Mouse (Mus musculus) olfactory bulb, adult 2 months (tissue): Measurements from ENCODE around the gene Triap1. TPM values are rescaled to one million over a fixed set of nuclear protein-coding genes. Genes with fewer than 3 reads are reported as not detected.

Experiments
- H3K27ac ChIP-seq: fragments of 200-500 bp; 2 replicates; pipeline ENCODE4 v1.5.1; 2012; ENCODE audit warnings: low read depth, low read length; ENCODE audit not compliant: insufficient read depth
- H3K4me1 ChIP-seq: fragments of 200-500 bp; 2 replicates; pipeline ENCODE4 v1.6.1; 2012; ENCODE audit warnings: low read length; ENCODE audit not compliant: control insufficient read depth, insufficient read depth
- H3K4me3 ChIP-seq: fragments of 200-500 bp; 2 replicates; pipeline ENCODE4 v1.5.1; 2012; ENCODE audit warnings: mild to moderate bottlenecking, low read depth, low read length, moderate library complexity; ENCODE audit not compliant: insufficient read depth
- CTCF ChIP-seq: fragments of 200-500 bp; IDR thresholded peaks from 2 replicates; pipeline ENCODE4 v1.5.1; 2012; ENCODE audit warnings: low read depth, mild to moderate bottlenecking, low read length, moderate library complexity; ENCODE audit not compliant: insufficient read depth
- POLR2A ChIP-seq: fragments of 200-500 bp; IDR thresholded peaks from 2 replicates; pipeline ENCODE4 v1.6.1; 2012; ENCODE audit warnings: mild to moderate bottlenecking, low read depth, low read length, moderate library complexity; ENCODE audit not compliant: insufficient read depth
- WGBS: fragments of 180-500 bp; shearing (Covaris S2); methylation state at CpG from one replicate; pipeline ENCODE4 v1.1.7; 2018; 5-methylcytosine and 5-hydroxymethylcytosine counted together
- polyA plus RNA-seq: library from polyadenylated mRNA; stranded (reverse); fragments of >200 nt; gene quantifications from 2 replicates; pipeline ENCODE4 v1.2.4, GENCODE M21; 2012; ENCODE audit warnings: low replicate concordance; ENCODE audit not compliant: missing spikeins, insufficient read depth, insufficient read length

The Triap1 gene
- polyA plus RNA-seq, 1 experiment, result not detected

DNA sequence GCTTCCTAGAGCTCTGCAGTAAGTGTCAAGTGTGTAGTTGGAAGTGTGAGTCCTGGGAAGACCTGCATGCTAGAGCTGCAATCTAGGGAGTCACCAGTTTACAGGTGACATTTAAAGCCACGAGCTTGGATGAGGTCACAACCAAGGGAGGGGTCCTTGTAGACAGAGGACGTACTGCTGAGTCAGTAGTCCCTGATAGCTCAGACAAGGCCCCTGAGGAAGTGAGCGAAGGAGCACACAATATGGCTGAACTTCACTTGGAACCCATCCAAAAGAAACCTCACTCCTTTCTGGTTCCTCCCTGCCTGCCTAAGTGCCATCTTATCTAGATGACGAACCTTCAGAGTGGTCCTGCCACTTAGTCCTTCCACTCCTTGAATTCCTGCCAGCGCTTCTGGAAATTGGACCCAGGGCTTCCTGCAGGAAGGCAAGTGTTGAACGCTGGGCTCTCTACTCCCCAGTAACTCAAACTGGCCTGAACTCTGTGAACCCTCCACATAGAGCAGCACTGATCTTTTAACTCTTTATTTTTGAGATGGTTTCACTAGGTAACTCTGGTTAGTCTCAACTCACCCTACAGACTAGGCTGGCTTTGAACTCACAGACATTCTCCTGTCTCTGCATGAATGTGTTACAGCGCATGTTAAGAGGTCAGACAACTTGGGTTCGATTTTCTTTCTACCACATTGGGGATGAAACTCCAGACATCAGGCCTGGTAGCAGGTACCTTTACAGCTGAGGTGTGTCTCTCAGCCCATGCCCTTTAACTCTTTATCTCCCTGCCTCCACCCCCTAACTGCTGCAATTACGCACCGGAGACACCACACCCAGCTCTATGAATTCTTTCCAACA lies 28.0 kb upstream of the Triap1 start:
- H3K27ac ChIP-seq, result no peak overlapping the region
- TF ChIP-seq POLR2A, result no peak
- no peak for TF ChIP-seq CTCF
- no peak overlapping the region for H3K4me3 ChIP-seq
- H3K4me1 ChIP-seq, result peaks cover 15% of the 10 kb centered on the region
- WGBS, result 76% methylated on average over 10 of the region's 10 CpGs

DNA sequence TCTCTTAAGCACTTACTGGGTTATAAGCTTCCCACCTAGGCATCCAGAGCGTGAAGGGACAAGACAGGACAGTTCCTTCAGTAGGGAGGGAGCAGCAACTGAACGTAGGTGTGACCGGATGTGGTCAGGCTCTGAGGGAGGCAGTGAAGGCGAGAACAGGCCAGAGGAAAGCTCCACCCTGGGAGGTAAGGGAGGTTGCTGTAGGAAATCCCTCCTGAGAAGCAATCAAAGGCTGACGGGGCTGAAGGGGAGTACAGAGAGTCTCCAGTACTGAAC lies 27.4 kb upstream of the Triap1 start:
- TF ChIP-seq CTCF (no peak), POLR2A (no peak)

DNA sequence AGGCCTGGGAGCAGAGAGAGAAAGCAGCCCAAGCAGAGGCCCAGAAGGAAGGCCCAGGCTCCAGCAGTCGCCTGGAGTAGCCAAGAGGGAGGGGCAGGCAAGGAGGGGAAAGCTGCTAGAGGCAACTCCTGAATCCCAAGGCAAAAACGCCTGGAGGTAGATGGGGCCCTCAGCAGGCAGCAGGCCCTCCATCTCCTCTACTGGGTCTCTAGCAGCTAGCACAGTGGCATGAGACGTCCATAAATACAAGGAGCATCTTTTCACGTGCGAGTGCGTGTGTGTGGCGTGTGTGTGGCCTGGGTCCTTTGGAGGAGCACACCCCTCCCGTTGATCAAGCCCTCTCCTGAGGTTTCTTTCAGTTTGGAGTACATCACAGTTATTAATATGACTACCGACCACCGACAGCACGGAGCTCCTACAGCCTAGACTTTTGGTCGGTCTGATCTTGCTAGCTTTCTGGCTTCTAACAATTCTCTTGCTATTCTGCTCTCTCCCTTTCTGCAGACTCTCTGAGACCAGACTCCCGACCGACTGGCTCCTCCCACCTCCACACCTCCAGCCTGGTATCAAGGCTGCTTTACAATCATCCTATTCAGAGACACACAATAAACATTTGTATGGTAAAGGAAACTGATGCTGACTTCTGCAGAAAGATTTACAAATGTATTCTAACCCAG lies 23.9 kb upstream of the Triap1 start:
- 16% methylated on average over 14 of the region's 14 CpGs for WGBS
- TF ChIP-seq CTCF (no peak), POLR2A (no peak)
- Histone ChIP-seq H3K4me3 (no peak overlapping the region), H3K4me1 (peaks cover 25% of the 10 kb centered on the region), H3K27ac (peak overlapping the region; percentile 95)

More for the DNA sequence above, 27.4 kb upstream of the Triap1 start:
- no peak overlapping the region for H3K27ac ChIP-seq
- no peak overlapping the region for H3K4me3 ChIP-seq
- peaks cover 18% of the 10 kb centered on the region for H3K4me1 ChIP-seq
- WGBS, result 67% methylated on average over 5 of the region's 5 CpGs

DNA sequence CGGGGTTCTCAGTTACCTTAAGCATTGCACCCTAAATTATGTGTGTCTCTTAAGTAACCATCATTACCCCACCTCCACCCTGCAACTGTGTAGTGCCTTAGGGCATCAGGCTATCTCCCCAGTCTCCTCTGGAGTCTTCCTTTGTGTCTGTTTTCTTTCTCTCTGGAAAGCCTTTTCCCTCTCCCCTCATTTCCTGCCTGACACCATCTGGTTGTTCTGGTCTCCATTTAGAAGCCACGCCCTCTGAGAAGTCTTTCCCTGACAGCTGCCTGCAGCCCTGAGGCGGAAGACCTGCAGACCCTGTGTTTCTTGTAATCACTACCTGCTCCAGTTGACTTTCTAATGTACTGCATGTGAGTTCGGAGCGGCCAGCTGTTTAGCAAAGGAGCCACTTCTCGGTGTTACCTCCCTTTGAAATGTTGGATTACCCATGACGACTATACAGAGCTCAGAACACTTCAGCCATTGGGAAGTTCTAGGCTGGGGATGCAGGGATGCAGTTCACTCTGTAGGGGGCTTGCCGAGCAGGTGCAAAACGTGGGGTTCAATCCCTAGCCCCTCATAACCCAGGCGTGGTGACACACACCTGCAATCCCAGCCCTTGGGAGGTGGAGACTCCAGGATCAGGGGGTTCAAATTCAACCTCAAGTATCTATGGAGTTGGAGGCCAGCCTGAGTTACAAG lies 23.2 kb upstream of the Triap1 start:
- Histone ChIP-seq H3K4me3 (no peak overlapping the region), H3K27ac (peak overlapping the region; percentile 95), H3K4me1 (peaks cover 25% of the 10 kb centered on the region)
- TF ChIP-seq POLR2A, result no peak
- TF ChIP-seq CTCF, result no peak
- 20% methylated on average over 10 of the region's 10 CpGs for WGBS

DNA sequence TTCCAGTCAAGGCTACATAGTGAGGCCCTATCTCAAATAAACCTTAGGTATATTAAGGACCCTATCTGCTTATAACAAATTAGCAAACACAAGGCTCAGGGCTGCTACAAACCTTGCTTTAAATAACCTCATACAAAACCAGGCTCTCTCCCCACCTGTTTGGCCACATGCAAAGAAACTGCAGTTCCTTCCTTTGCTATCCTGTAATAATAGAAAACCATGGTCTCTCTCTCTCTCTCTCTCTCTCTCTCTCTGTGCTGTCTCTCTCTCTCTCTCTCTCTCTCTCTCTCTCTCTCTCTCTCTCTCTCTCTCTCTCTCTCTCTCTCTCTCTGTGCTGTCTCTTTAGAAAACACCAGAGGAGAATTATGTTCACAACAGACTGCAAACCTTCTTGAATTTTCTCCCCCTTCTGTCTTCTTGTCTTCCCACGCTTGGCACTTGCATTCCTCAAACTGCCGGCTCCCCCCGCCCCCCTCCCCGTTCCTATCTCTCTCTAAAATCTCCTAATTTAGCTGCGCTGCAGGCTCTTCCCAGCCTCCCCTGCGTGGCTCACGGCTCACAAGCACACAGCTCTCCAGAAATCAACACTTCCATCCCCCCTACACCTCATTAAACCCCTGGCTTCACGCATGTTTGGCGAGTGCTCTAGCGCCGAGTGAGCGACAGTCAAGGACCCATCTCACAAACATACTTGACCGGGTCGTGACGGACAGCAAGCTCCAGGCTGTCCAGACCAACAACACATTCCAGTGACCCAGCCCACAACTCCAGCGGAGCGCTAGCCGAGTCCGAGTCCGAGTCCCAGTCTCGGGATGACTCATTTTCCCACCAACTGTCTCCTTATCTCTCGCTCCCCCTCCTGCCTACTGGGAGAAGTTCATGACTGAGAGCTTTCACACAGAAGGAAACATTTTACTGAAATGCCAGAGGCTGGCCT lies 21.8 kb upstream of the Triap1 start:
- WGBS, result 1% methylated on average over 22 of the region's 22 CpGs
- Histone ChIP-seq H3K4me1 (peaks cover 25% of the 10 kb centered on the region), H3K27ac (peak overlapping the region; percentile 87), H3K4me3 (peak overlapping the region; percentile 45)
- TF ChIP-seq POLR2A (0 out of 2 replicates have a peak, but pooled peaks have one; percentile 44), CTCF (0 out of 2 replicates have a peak, but pooled peaks have one; percentile 14)

DNA sequence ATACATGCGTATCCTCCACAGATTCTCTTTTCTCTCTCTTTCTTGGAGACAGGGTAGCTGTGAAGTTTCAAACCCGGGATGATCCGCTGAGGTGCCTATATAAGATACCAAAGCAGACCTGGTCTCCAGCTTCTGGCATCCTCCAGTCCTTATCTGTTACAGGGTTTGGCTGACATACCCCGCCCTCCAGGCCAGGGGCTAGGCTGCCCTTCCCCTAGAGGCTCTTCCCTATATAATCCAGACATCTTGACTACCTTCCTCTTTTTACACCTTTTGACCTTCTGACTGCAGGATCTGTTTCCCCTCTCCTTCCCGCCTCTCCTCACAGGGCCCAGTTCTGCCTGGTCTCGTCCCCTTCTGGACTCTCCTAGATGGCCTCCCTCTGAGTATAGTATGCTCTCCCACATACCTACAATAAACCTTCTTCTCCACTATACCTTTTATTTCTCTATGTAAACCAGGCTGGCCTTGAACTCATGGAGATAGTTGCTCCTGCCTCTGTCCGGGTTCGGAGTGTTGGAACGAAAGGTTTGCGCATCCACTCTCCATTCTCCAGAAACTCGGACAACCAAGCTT lies 14.7 kb upstream of the Triap1 start:
- peaks cover 14% of the 10 kb centered on the region for H3K4me1 ChIP-seq
- WGBS, result 22% methylated on average over 11 of the region's 11 CpGs
- peak overlapping the region; percentile 57 for H3K4me3 ChIP-seq
- peak overlapping the region; percentile 40 for H3K27ac ChIP-seq
- TF ChIP-seq POLR2A (no peak), CTCF (no peak)

DNA sequence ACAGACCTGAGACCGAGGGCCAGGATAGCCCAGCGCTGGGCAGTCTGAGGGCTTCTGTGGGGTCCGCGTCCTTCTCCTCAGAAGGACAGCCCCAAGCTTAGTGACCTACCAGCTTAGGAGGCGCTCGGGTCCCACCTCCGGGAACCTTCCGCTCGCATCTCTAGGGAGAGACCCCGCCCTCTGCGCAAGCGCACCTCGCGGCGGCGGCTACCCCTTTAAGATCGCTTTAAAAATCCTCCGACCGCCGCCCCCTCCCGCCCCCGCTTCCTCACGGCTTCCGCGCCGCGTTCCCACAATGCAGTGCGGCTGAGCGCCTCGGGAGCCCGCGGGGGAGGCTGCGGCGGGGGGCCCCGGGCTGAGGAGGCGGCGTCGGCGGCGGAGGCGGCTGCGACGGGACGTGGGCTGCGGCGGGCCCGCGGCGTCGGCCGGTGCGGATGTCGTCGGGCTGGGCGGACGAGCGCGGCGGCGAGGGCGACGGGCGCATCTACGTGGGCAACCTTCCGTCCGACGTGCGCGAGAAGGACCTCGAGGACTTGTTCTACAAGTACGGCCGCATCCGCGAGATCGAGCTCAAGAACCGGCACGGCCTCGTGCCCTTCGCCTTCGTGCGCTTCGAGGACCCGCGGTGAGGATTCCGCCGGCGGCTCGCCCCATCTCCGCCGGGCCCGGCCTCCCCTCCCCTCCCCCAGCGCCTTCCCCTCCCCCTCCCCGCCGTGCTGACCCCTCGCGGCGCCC lies 14.0 kb upstream of the Triap1 start, which contains the start of gene Srsf9:
Gene Srsf9 (plus strand): TSS at position 303 of the 735 bp plus-strand sequence.
- TF ChIP-seq CTCF (no peak), POLR2A (peak; percentile 81)
- peaks cover 14% of the 10 kb centered on the region for H3K4me1 ChIP-seq
- H3K4me3 ChIP-seq, result peak within 1 kb of the TSS; percentile 57
- under 1% methylated on average over 90 of the region's 97 CpGs for WGBS
- H3K27ac ChIP-seq, result peak within 1 kb of the TSS; percentile 95
